Mouse (Mus musculus) frontal cortex, postnatal 36 days (tissue): ENCODE results near the gene Hmx3.
A peak's percentile ranks its signal among the peaks of the same experiment; 100 is the strongest.

Experiments used
- DNase-seq, 2 experiments: peaks; one replicate each; pipeline ENCODE4 v3.0.0; 2022; ENCODE audit warnings: low spot score in 2 of 2

Gene Hmx3

GRCm38 (mm10) chr7:131556541-131557271, 14.0 kb downstream of the Hmx3 start:
- no peak for DNase-seq

- DNase-seq: no peak
These were observed 15.1 kb downstream of the Hmx3 start for GRCm38 (mm10) chr7:131557751-131558150.

- DNase-seq: peak; percentile 91 to 95
These were observed 17.5 kb downstream of the Hmx3 start, which contains the start of gene Bub3 for GRCm38 (mm10) chr7:131559986-131560696. Bub3 (plus strand) TSS chr7:131560222.

- no peak for DNase-seq
These were observed 18.0 kb downstream of the Hmx3 start for GRCm38 (mm10) chr7:131560697-131561042.

GRCm38 (mm10) chr7:131575246-131575645, 32.6 kb downstream of the Hmx3 start:
- peak in 1 of 2 experiments; percentile 15 for DNase-seq

- DNase-seq: no peak
These were observed 39.5 kb downstream of the Hmx3 start for GRCm38 (mm10) chr7:131582178-131582577.

GRCm38 (mm10) chr7:131585551-131585950, 42.9 kb downstream of the Hmx3 start:
- no peak for DNase-seq
